Mouse (Mus musculus): ENCODE measurements around the gene Dnajb3. TPM values are rescaled to one million over a fixed set of nuclear protein-coding genes. Genes with fewer than 3 reads are reported as not detected.

Dnajb3 gene
- total and polyA plus RNA-seq, 3 experiments = not detected

- Histone ChIP-seq H3K36me3 (replicated peaks in 1 of 2; ENCODE audit: control insufficient read depth in 1 of 2, insufficient read depth in 1 of 2, low read length in 1 of 2) (no peaks in the 10 kb centered on the region), H3K79me2 (replicated peaks; ENCODE audit: control insufficient read depth, extremely low read depth, insufficient read depth, poor library complexity, severe bottlenecking) (no peaks in the 10 kb centered on the region), H3K4me3 (replicated peaks in 1 of 3; ENCODE audit: low read depth in 2 of 3, low read length in 2 of 3, poor library complexity in 1 of 3) (no peak overlapping the region), H3K4me2 (ENCODE audit: insufficient read depth, low read depth, poor library complexity, severe bottlenecking) (no peak overlapping the region), H3K4me1 (ENCODE audit: control insufficient read depth in 1 of 2, insufficient read depth in 2 of 2) (no peaks in the 10 kb centered on the region), H3K27me3 (replicated peaks) (peaks cover 15% of the 10 kb centered on the region), H3K27ac (ENCODE audit: insufficient read depth, low read depth) (no peak overlapping the region), H3K9ac (ENCODE audit: insufficient read depth, low read depth) (no peak overlapping the region), H3K9me3 (replicated peaks; ENCODE audit: low read length) (peaks cover 76% of the 10 kb centered on the region)
- TF ChIP-seq E2F4 (IDR thresholded peaks at IDR 0.05; ENCODE audit: insufficient replicate concordance, low read depth, low read length) (no peak), CHD2 (IDR thresholded peaks at IDR 0.05; ENCODE audit: low read length) (no peak), KAT2A (IDR thresholded peaks at IDR 0.05; ENCODE audit: insufficient replicate concordance, low read length) (no peak), MYC (IDR thresholded peaks at IDR 0.05; ENCODE audit: low read depth, low read length) (no peak), MEF2A (IDR thresholded peaks at IDR 0.05; ENCODE audit: borderline replicate concordance, low read depth, low read length) (no peak), UBTF (IDR thresholded peaks at IDR 0.05; ENCODE audit: low read depth, low read length) (no peak)
- dilution Hi-C loops (cut with MboI; ENCODE audit: extremely low pct_ligation_motif_present, extremely low pct_unique_long_range_greater_than_20kb, low sequenced_read_pairs) = no loop called here
- in situ Hi-C loops (cut with MboI; ENCODE audit: low pct_ligation_motif_present, low pct_unique_long_range_greater_than_20kb, low sequenced_read_pairs) = no loop called here
- no peak for DNase-seq (ENCODE audit: extremely low read depth)
Measured at GRCm38 (mm10) chr1:88232664-88233380, 27.2 kb upstream of the Dnajb3 start.

GRCm38 (mm10) chr1:88231803-88232499 lies 26.4 kb upstream of the Dnajb3 start:
- Histone ChIP-seq H3K79me2 (replicated peaks; ENCODE audit: control insufficient read depth, extremely low read depth, insufficient read depth, poor library complexity, severe bottlenecking) (no peaks in the 10 kb centered on the region), H3K36me3 (replicated peaks in 1 of 2; ENCODE audit: control insufficient read depth in 1 of 2, insufficient read depth in 1 of 2, low read length in 1 of 2) (no peaks in the 10 kb centered on the region), H3K4me2 (ENCODE audit: insufficient read depth, low read depth, poor library complexity, severe bottlenecking) (no peak overlapping the region), H3K4me3 (replicated peaks in 1 of 3; ENCODE audit: low read depth in 2 of 3, low read length in 2 of 3, poor library complexity in 1 of 3) (no peak overlapping the region), H3K27me3 (replicated peaks) (peaks cover 8% of the 10 kb centered on the region), H3K9ac (ENCODE audit: insufficient read depth, low read depth) (no peak overlapping the region), H3K9me3 (replicated peaks; ENCODE audit: low read length) (peaks cover 72% of the 10 kb centered on the region), H3K27ac (ENCODE audit: insufficient read depth, low read depth) (no peak overlapping the region), H3K4me1 (ENCODE audit: control insufficient read depth in 1 of 2, insufficient read depth in 2 of 2) (0 out of 4 replicates have a peak, but pooled peaks cover 0 to 2% of the 10 kb centered on the region in 2 experiments)
- in situ Hi-C loops (cut with MboI; ENCODE audit: low pct_ligation_motif_present, low pct_unique_long_range_greater_than_20kb, low sequenced_read_pairs) = no loop called here
- no peak for DNase-seq (ENCODE audit: extremely low read depth)
- TF ChIP-seq RCOR1 (conservative IDR thresholded peaks at IDR 0.05; ENCODE audit: low read depth, low read length) (no peak), JUN (IDR thresholded peaks at IDR 0.05; ENCODE audit: insufficient read depth, low read depth, low read length) (no peak), MXI1 (IDR thresholded peaks at IDR 0.05; ENCODE audit: low read depth, low read length) (no peak), BHLHE40 (IDR thresholded peaks at IDR 0.05; ENCODE audit: low read depth, low read length) (no peak), ETS1 (conservative IDR thresholded peaks at IDR 0.05; ENCODE audit: low read depth, low read length) (no peak), E2F4 (IDR thresholded peaks at IDR 0.05; ENCODE audit: insufficient replicate concordance, low read depth, low read length) (no peak), KAT2A (IDR thresholded peaks at IDR 0.05; ENCODE audit: insufficient replicate concordance, low read length) (no peak), MYC (IDR thresholded peaks at IDR 0.05; ENCODE audit: low read depth, low read length) (no peak), TCF12 (IDR thresholded peaks at IDR 0.05; ENCODE audit: low read depth, low read length) (no peak), SIN3A (IDR thresholded peaks at IDR 0.05; ENCODE audit: low read length) (no peak), ZNF384 (IDR thresholded peaks at IDR 0.05; ENCODE audit: low read depth, low read length) (no peak), USF2 (conservative IDR thresholded peaks at IDR 0.05; ENCODE audit: low read depth, low read length) (no peak), PAX5 (IDR thresholded peaks at IDR 0.05; ENCODE audit: low read length) (no peak), GABPA (IDR thresholded peaks at IDR 0.05; ENCODE audit: insufficient replicate concordance, low read depth, low read length) (no peak), CHD2 (IDR thresholded peaks at IDR 0.05; ENCODE audit: low read length) (no peak), ZKSCAN1 (IDR thresholded peaks at IDR 0.05; ENCODE audit: borderline replicate concordance, low read depth, low read length) (no peak), ZC3H11A (IDR thresholded peaks at IDR 0.05; ENCODE audit: low read depth, low read length) (no peak), USF1 (IDR thresholded peaks at IDR 0.05; ENCODE audit: low read depth, low read length) (no peak), CTCF (conservative IDR thresholded peaks at IDR 0.05 in 1 of 2, IDR thresholded peaks at IDR 0.05 in 1 of 2; ENCODE audit: low read depth in 2 of 2, low read length in 2 of 2) (no peak)
- dilution Hi-C loops (cut with MboI; ENCODE audit: extremely low pct_ligation_motif_present, extremely low pct_unique_long_range_greater_than_20kb, low sequenced_read_pairs) = no loop called here

Data from CH12.LX (cell line).